Mouse (Mus musculus) stomach, embryonic 14.5 days (tissue): Measurements from ENCODE around the gene Fam163b. TPM values are rescaled to one million over a fixed set of nuclear protein-coding genes. Genes with fewer than 3 reads are reported as not detected.

Experiments used
- ATAC-seq: fragments of 200-750 bp; cut with Nextera tagmentation; 2 replicates; pipeline ENCODE4 v1.8.0; 2017; ENCODE audit warnings: low read depth, moderate TSS enrichment; ENCODE audit not compliant: insufficient number of reproducible peaks, insufficient read depth, low FRiP score
- H3K27ac ChIP-seq: fragments of 300-500 bp; sonication (generic); 2 replicates; pipeline ENCODE4 v1.5.1; 2014; ENCODE audit warnings: mild to moderate bottlenecking, low read length, moderate library complexity, mixed read lengths
- H3K27me3 ChIP-seq: fragments of 300-500 bp; sonication (generic); 2 replicates; pipeline ENCODE4 v1.6.1; 2014; ENCODE audit warnings: low read length, control low read depth, mixed read lengths; ENCODE audit not compliant: control insufficient read depth, insufficient read depth
- H3K36me3 ChIP-seq: fragments of 300-500 bp; sonication (generic); 2 replicates; pipeline ENCODE4 v1.6.1; 2014; ENCODE audit warnings: mild to moderate bottlenecking, control low read depth, low read length, moderate library complexity, mixed read lengths; ENCODE audit not compliant: control insufficient read depth, insufficient read depth
- H3K4me1 ChIP-seq: fragments of 300-500 bp; sonication (generic); 2 replicates; pipeline ENCODE4 v1.6.1; 2014; ENCODE audit warnings: low read length, control low read depth, mixed read lengths; ENCODE audit not compliant: control insufficient read depth, insufficient read depth
- H3K4me2 ChIP-seq: fragments of 300-500 bp; sonication (generic); replicated peaks from 2 replicates; pipeline ENCODE4 v1.6.1; 2014; ENCODE audit warnings: low read depth, low read length, control low read depth
- H3K4me3 ChIP-seq: fragments of 300-500 bp; sonication (generic); 2 replicates; pipeline ENCODE4 v1.5.1; 2014; ENCODE audit warnings: low read depth, low read length, control low read depth
- H3K9ac ChIP-seq: fragments of 300-500 bp; sonication (generic); replicated peaks from 2 replicates; pipeline ENCODE4 v1.6.1; 2014; ENCODE audit warnings: low read depth, mild to moderate bottlenecking, control low read depth, low read length, moderate library complexity, mixed read lengths
- H3K9me3 ChIP-seq: fragments of 300-500 bp; sonication (generic); 2 replicates; pipeline ENCODE4 v1.6.1; 2016; ENCODE audit warnings: low read depth, low read length, control low read depth; ENCODE audit not compliant: control insufficient read depth
- WGBS: fragments of 180-500 bp; shearing (Covaris S2); extraction: QIAGEN DNeasy Blood & Tissue Kit; methylation state at CpG from one replicate; pipeline ENCODE4 v1.1.7; 2014; 5-methylcytosine and 5-hydroxymethylcytosine counted together
- polyA plus RNA-seq: library from polyadenylated mRNA; unstranded; fragments of >200 nt; fragmentation: Nextera tagmentation; extraction: Ambion mirVana; gene quantifications from 2 replicates; pipeline ENCODE4 v1.2.1, GENCODE M21; 2014

The Fam163b gene
- polyA plus RNA-seq, 1 experiment from 2014 or later: not detected

- Histone ChIP-seq H3K9ac (no peak overlapping the region), H3K36me3 (no peaks in the 10 kb centered on the region), H3K9me3 (no peaks in the 10 kb centered on the region), H3K27ac (no peak overlapping the region), H3K4me3 (no peak overlapping the region), H3K4me1 (peaks cover 12% of the 10 kb centered on the region), H3K27me3 (no peaks in the 10 kb centered on the region), H3K4me2 (no peak overlapping the region)
- ATAC-seq: no peak
- WGBS: 29% methylated on average over 10 of the region's 10 CpGs
Observed at GRCm38 (mm10) chr2:27125979-27126378, 16.3 kb downstream of the Fam163b start.

- ATAC-seq: no peak
- H3K9ac ChIP-seq: no peak overlapping the region
- no peaks in the 10 kb centered on the region for H3K9me3 ChIP-seq
- H3K4me2 ChIP-seq: no peak overlapping the region
- H3K27me3 ChIP-seq: no peaks in the 10 kb centered on the region
- 93% methylated on average over 4 of the region's 4 CpGs for WGBS
- no peak overlapping the region for H3K4me3 ChIP-seq
- no peaks in the 10 kb centered on the region for H3K36me3 ChIP-seq
- no peak overlapping the region for H3K27ac ChIP-seq
- peaks cover 15% of the 10 kb centered on the region for H3K4me1 ChIP-seq
Observed at GRCm38 (mm10) chr2:27123121-27123520, 19.2 kb downstream of the Fam163b start.

GRCm38 (mm10) chr2:27122578-27122977, 19.7 kb downstream of the Fam163b start:
- H3K9me3 ChIP-seq: no peaks in the 10 kb centered on the region

GRCm38 (mm10) chr2:27121626-27122355, 20.5 kb downstream of the Fam163b start:
- no peak overlapping the region for H3K27ac ChIP-seq
- no peak overlapping the region for H3K9ac ChIP-seq
- no peak overlapping the region for H3K4me3 ChIP-seq
- 18% methylated on average over 9 of the region's 9 CpGs for WGBS
- H3K36me3 ChIP-seq: no peaks in the 10 kb centered on the region
- H3K9me3 ChIP-seq: no peaks in the 10 kb centered on the region
- peaks cover 15% of the 10 kb centered on the region for H3K4me1 ChIP-seq
- ATAC-seq: peak; percentile 30; the same call in 1 of the 2 replicates
- no peaks in the 10 kb centered on the region for H3K27me3 ChIP-seq
- H3K4me2 ChIP-seq: no peak overlapping the region

More at GRCm38 (mm10) chr2:27122578-27122977, 19.7 kb downstream of the Fam163b start:
- Histone ChIP-seq H3K4me3 (no peak overlapping the region), H3K27ac (no peak overlapping the region), H3K36me3 (no peaks in the 10 kb centered on the region), H3K4me1 (peaks cover 15% of the 10 kb centered on the region), H3K4me2 (no peak overlapping the region), H3K27me3 (no peaks in the 10 kb centered on the region), H3K9ac (no peak overlapping the region)
- ATAC-seq: no peak
- 64% methylated on average over 9 of the region's 9 CpGs for WGBS

GRCm38 (mm10) chr2:27120241-27120641, 22.1 kb downstream of the Fam163b start:
- WGBS: 51% methylated on average over 8 of the region's 8 CpGs
- H3K36me3 ChIP-seq: no peaks in the 10 kb centered on the region
- no peaks in the 10 kb centered on the region for H3K9me3 ChIP-seq
- H3K27ac ChIP-seq: no peak overlapping the region
- no peak overlapping the region for H3K4me2 ChIP-seq
- H3K4me3 ChIP-seq: no peak overlapping the region
- no peak; the same call in 1 of the 2 replicates for ATAC-seq
- H3K4me1 ChIP-seq: peaks cover 15% of the 10 kb centered on the region
- no peak overlapping the region for H3K9ac ChIP-seq
- no peaks in the 10 kb centered on the region for H3K27me3 ChIP-seq

- Histone ChIP-seq H3K27ac (no peak overlapping the region), H3K4me2 (no peak overlapping the region), H3K36me3 (no peaks in the 10 kb centered on the region), H3K4me3 (no peak overlapping the region), H3K27me3 (no peaks in the 10 kb centered on the region), H3K9ac (no peak overlapping the region), H3K4me1 (peaks cover 15% of the 10 kb centered on the region), H3K9me3 (no peaks in the 10 kb centered on the region)
- 89% methylated on average over 2 of the region's 2 CpGs for WGBS
- no peak for ATAC-seq
Observed at GRCm38 (mm10) chr2:27119766-27120165, 22.5 kb downstream of the Fam163b start.

GRCm38 (mm10) chr2:27118452-27118851, 23.8 kb downstream of the Fam163b start:
- no peak overlapping the region for H3K4me3 ChIP-seq
- ATAC-seq: no peak
- H3K27me3 ChIP-seq: no peaks in the 10 kb centered on the region
- no peak overlapping the region for H3K4me2 ChIP-seq
- H3K36me3 ChIP-seq: no peaks in the 10 kb centered on the region
- H3K9me3 ChIP-seq: no peaks in the 10 kb centered on the region
- 44% methylated on average over 4 of the region's 4 CpGs for WGBS
- peaks cover 15% of the 10 kb centered on the region for H3K4me1 ChIP-seq
- H3K27ac ChIP-seq: no peak overlapping the region
- no peak overlapping the region for H3K9ac ChIP-seq

- Histone ChIP-seq H3K36me3 (no peaks in the 10 kb centered on the region), H3K4me3 (no peak overlapping the region), H3K27me3 (no peaks in the 10 kb centered on the region), H3K27ac (no peak overlapping the region), H3K4me2 (no peak overlapping the region), H3K9me3 (no peaks in the 10 kb centered on the region), H3K4me1 (no peaks in the 10 kb centered on the region), H3K9ac (no peak overlapping the region)
- WGBS: 79% methylated on average over 10 of the region's 10 CpGs
- no peak for ATAC-seq
Observed at GRCm38 (mm10) chr2:27114169-27114568, 28.1 kb downstream of the Fam163b start.

GRCm38 (mm10) chr2:27112585-27112984, 29.7 kb downstream of the Fam163b start:
- WGBS: 72% methylated on average over 20 of the region's 20 CpGs
- H3K9me3 ChIP-seq: no peaks in the 10 kb centered on the region

More at GRCm38 (mm10) chr2:27112585-27112984, 29.7 kb downstream of the Fam163b start:
- Histone ChIP-seq H3K9ac (no peak overlapping the region), H3K27me3 (no peaks in the 10 kb centered on the region), H3K27ac (no peak overlapping the region), H3K4me1 (no peaks in the 10 kb centered on the region), H3K4me3 (no peak overlapping the region), H3K4me2 (no peak overlapping the region), H3K36me3 (no peaks in the 10 kb centered on the region)
- no peak for ATAC-seq
